11 mouse cellular contexts compared by ENCODE assay signal in the genomic region with DNA sequence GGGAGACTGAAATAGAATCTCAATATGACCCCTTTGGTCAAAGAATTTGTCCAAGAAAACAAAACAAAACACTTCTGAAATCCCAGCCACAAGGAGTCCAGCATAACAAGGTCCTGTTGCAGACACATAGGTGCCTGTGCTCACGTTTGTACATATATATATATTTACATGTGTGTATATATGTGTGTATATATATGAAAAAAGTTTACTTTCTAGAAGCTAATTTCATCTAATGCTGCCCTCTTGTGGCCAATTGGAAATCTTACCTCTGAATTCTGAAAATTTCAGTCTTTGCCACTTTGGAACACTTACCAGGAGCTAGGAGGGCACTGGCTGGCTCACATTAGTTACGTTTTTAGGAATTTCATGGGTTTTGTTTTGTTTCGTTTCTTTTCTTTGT. TPM values are rescaled to one million over a fixed set of nuclear protein-coding genes. Genes with fewer than 3 reads are reported as not detected.
DNase-seq lines count a peak whose midpoint lies in the region; ATAC-seq and TF ChIP-seq lines count a peak whose summit lies in the region.
"Had no signal": no experiment of that assay in that cellular context is flagged by ENCODE, and none has a peak within 500 bp of the region (broad histone marks: within the 10 kb centered on the region; RNA-seq: fewer than 3 reads in every experiment).

No protein-coding gene starts in this region.

- H3K4me1 ChIP-seq in heart, adult 2 months (ENCODE audit: control insufficient read depth, insufficient read depth, low read length): no peaks in the 10 kb centered on the region
- H3K4me1 ChIP-seq in midbrain, embryonic 11.5 days (ENCODE audit: control insufficient read depth, insufficient read depth, low read length): no peaks in the 10 kb centered on the region
- H3K4me1 ChIP-seq in midbrain, embryonic 16.5 days (ENCODE audit: control insufficient read depth, insufficient read depth, low read length): no peaks in the 10 kb centered on the region

- 6% methylated on average over 3 of the region's 3 CpGs for WGBS in heart, adult 2 months
- WGBS in midbrain, embryonic 11.5 days: 30% methylated on average over 3 of the region's 3 CpGs
- 19% methylated on average over 3 of the region's 3 CpGs for WGBS in midbrain, embryonic 16.5 days

- H3K79me2 ChIP-seq in heart, adult 2 months (replicated peaks; ENCODE audit: control insufficient read depth, insufficient read depth, low read length): no peaks in the 10 kb centered on the region

- no peak for ATAC-seq in midbrain, embryonic 11.5 days (ENCODE audit: low FRiP score)
- no peak for ATAC-seq in midbrain, embryonic 16.5 days

- H3K27ac ChIP-seq in heart, adult 2 months: no peak overlapping the region
- H3K27ac ChIP-seq in midbrain, embryonic 11.5 days (ENCODE audit: low read depth, low read length): no peak overlapping the region
- no peak overlapping the region for H3K27ac ChIP-seq in midbrain, embryonic 16.5 days (ENCODE audit: low read length)
- H3K27ac ChIP-seq: liver, embryonic 14.5 days had no signal

- H3K27me3 ChIP-seq in heart, adult 2 months (ENCODE audit: control insufficient read depth, insufficient read depth, low read length): no peaks in the 10 kb centered on the region
- H3K27me3 ChIP-seq in midbrain, embryonic 11.5 days (ENCODE audit: control insufficient read depth, insufficient read depth, low read length): no peaks in the 10 kb centered on the region
- no peaks in the 10 kb centered on the region for H3K27me3 ChIP-seq in midbrain, embryonic 16.5 days (ENCODE audit: control insufficient read depth, insufficient read depth, low read depth, low read length)

- H3K36me3 ChIP-seq in heart, adult 2 months (ENCODE audit: control insufficient read depth, insufficient read depth, low read length): no peaks in the 10 kb centered on the region
- no peaks in the 10 kb centered on the region for H3K36me3 ChIP-seq in midbrain, embryonic 11.5 days (ENCODE audit: control insufficient read depth, insufficient read depth, low read length)
- no peaks in the 10 kb centered on the region for H3K36me3 ChIP-seq in midbrain, embryonic 16.5 days (ENCODE audit: control insufficient read depth, insufficient read depth, low read length)

- no peaks in the 10 kb centered on the region for H3K9me3 ChIP-seq in midbrain, embryonic 11.5 days (ENCODE audit: control insufficient read depth, low read length)
- H3K9me3 ChIP-seq in midbrain, embryonic 16.5 days (replicated peaks; ENCODE audit: control insufficient read depth, low read length, poor library complexity, severe bottlenecking): no peaks in the 10 kb centered on the region

- intact Hi-C loops in heart, adult 2 months (cut with DNase I): loop anchor here (2.0 to 5.0 kb wide), 2 partner anchors 23 to 355 kb away; no protein-coding TSS in a partner anchor
- intact Hi-C loops in heart, postnatal 36 days (cut with DNase I): loop anchor here (5.0 kb wide), 2 partner anchors 85 to 355 kb away; partner anchors contain the start of gene Rbm17

- H3K9ac ChIP-seq in heart, adult 2 months (ENCODE audit: low read depth, low read length): no peak overlapping the region
- no peak overlapping the region for H3K9ac ChIP-seq in midbrain, embryonic 11.5 days (ENCODE audit: low read length)
- no peak overlapping the region for H3K9ac ChIP-seq in midbrain, embryonic 16.5 days (ENCODE audit: low read depth, low read length)
- H3K9ac ChIP-seq: liver, embryonic 14.5 days had no signal

- no peak for TF ChIP-seq POLR2A in heart, adult 2 months (IDR thresholded peaks at IDR 0.05; ENCODE audit: insufficient read depth, low read depth, low read length)

- no peak overlapping the region for H3K4me2 ChIP-seq in midbrain, embryonic 11.5 days
- H3K4me2 ChIP-seq in midbrain, embryonic 16.5 days (ENCODE audit: low read length): no peak overlapping the region

- H3K4me3 ChIP-seq in heart, adult 2 months: no peak overlapping the region
- no peak overlapping the region for H3K4me3 ChIP-seq in midbrain, embryonic 11.5 days (ENCODE audit: low read depth, low read length)
- H3K4me3 ChIP-seq in midbrain, embryonic 16.5 days (ENCODE audit: low read depth, low read length): no peak overlapping the region
- H3K4me3 ChIP-seq: erythroblast, embryonic 14.5 days had no signal

- peak; percentile 78 for TF ChIP-seq CTCF in heart, adult 2 months (IDR thresholded peaks at IDR 0.05)

- no peak for TF ChIP-seq EP300 in heart, adult 2 months (IDR thresholded peaks at IDR 0.05; ENCODE audit: insufficient read depth, low read depth, low read length)

- no peak for DNase-seq in heart, adult 2 months
- no peak for DNase-seq in heart, postnatal 36 days
- DNase-seq in midbrain, embryonic 11.5 days (ENCODE audit: low spot score, missing footprints): peak; percentile 88
- peak; percentile 23 for DNase-seq in T-cell, adult 2 months (ENCODE audit: low spot score)
- peak; percentile 69 for DNase-seq in retina, embryonic 14.5 days (ENCODE audit: low spot score)
- no peak for DNase-seq in spleen, postnatal 4 days (ENCODE audit: low spot score in 2 of 2)
- no peak for DNase-seq in ovary, adult 18-20 months (ENCODE audit: low spot score)

RNA-seq across cellular contexts. Expression of gene Il15ra, which starts 17.7 kb away (rescaled TPM):
- total RNA-seq in heart, adult 2 months (2021): 10 to 100 TPM; 24.4 to 31.2 TPM
- polyA plus RNA-seq in heart, adult 2 months (2012; rRNA removed): 35.3 and 51.4 TPM in 2 replicates
- 10 to 100 TPM; 27.3 to 27.9 TPM for total RNA-seq in heart, postnatal 36 days (2021)
- 0.26 and 0.87 TPM in 2 replicates for polyA plus RNA-seq in midbrain, embryonic 11.5 days (2014; fragmentation: Nextera tagmentation; extraction: Ambion mirVana)
- polyA plus RNA-seq in midbrain, embryonic 16.5 days (2015; fragmentation: Nextera tagmentation; extraction: Ambion mirVana): 0.52 and 1.6 TPM in 2 replicates
- polyA plus RNA-seq: erythroblast, embryonic 14.5 days had no signal

RNA-seq across cellular contexts. Expression of gene Il2ra, which starts 44.8 kb away (rescaled TPM):
- under 1 TPM; 0.80 to 0.81 TPM for total RNA-seq in heart, adult 2 months (2021)
- 0.78 and 0.97 TPM in 2 replicates for polyA plus RNA-seq in heart, adult 2 months (2012; rRNA removed)
- 1 to 10 TPM; 1.4 to 1.6 TPM for total RNA-seq in heart, postnatal 36 days (2021)
- polyA plus RNA-seq in midbrain, embryonic 11.5 days (2014; fragmentation: Nextera tagmentation; extraction: Ambion mirVana): not detected in 2 replicates
- 0.04 TPM in 1 of 2 replicates, not detected in the other for polyA plus RNA-seq in midbrain, embryonic 16.5 days (2015; fragmentation: Nextera tagmentation; extraction: Ambion mirVana)
- polyA plus RNA-seq: intestine, embryonic 14.5 days had no signal

Comparison
In these comparisons a context has a peak if more than half of its experiments do, and no peak if none do; other contexts are left out.
1. DNase-seq: peak in midbrain, embryonic 11.5 days (single experiment), T-cell, adult 2 months (single experiment) and retina, embryonic 14.5 days (single experiment); none in heart, adult 2 months (0 of 2), heart, postnatal 36 days (0 of 2), spleen, postnatal 4 days (0 of 2) and ovary, adult 18-20 months (single experiment).
2. RNA of gene Il15ra, which starts 17.7 kb away (polyA plus RNA-seq): 35.3 to 51.4 TPM in heart, adult 2 months; 0.52 to 1.6 TPM in midbrain, embryonic 16.5 days and 0.26 to 0.87 TPM in midbrain, embryonic 11.5 days; every median in the first group is over 10 times any median in the second.